Mouse (Mus musculus): ENCODE data around the gene Lck.

DNA sequence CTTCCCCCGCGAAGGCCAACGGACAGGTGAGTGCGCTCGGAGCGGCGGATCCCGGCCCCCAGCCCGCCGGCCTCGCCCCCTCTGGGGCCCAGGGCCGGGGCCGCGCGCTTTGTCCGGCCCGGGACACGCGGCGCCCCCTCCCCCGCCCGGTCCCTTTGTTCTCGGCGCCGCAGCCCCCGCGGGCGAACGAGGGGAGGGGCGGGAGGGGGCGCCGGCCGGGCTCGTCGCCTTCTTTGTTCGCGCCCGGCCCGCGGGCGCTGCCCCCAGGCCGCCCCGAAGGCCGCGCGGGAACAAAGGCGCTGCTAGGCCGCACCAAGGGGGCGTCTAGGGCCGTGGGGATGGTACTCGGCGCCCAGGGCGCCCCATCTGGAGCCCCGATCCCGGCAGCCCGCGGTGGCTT is 59.5 kb downstream of the Lck start:
- TF ChIP-seq GATA1 (IDR thresholded peaks at IDR 0.05; ENCODE audit: borderline replicate concordance, low read length) (no peak), FLI1 (IDR thresholded peaks at IDR 0.05; ENCODE audit: low read length) (no peak)
